Mouse (Mus musculus): ENCODE data around the gene Lactb.
"Not testable (repeated sequence)": the region's sequence is repeated elsewhere in the genome, so short reads cannot be mapped to it uniquely, and the experiment has no call there.

GRCm38 (mm10) chr9:66913254-66913934 is 61.9 kb downstream of the Lactb start:
- not testable (repeated sequence) for TF ChIP-seq GATA1 (IDR thresholded peaks at IDR 0.05; ENCODE audit: borderline replicate concordance, low read length); FLI1 (IDR thresholded peaks at IDR 0.05; ENCODE audit: low read length)
